Mouse (Mus musculus) kidney, postnatal 4 days (tissue): ENCODE measurements at regions not wholly inside any gene's neighbourhood (a gene's known extent, or its start where the extent isn't known, plus 50 kb on each side); places are given as distances from the start of the nearest gene placed in this dataset.

Experiments
- DNase-seq, 2 experiments: peaks; one replicate each; pipeline ENCODE4 v3.0.0; 2021; ENCODE audit warnings: mixed read lengths in 2 of 2

- DNase-seq: no peak
These were observed 1313.2 kb upstream of the A1bg start for GRCm38 (mm10) chr15:62236056-62236455.

GRCm38 (mm10) chr15:62234182-62234760 lies 1311.5 kb upstream of the A1bg start:
- no peak for DNase-seq

GRCm38 (mm10) chr15:62233154-62233553 lies 1310.3 kb upstream of the A1bg start:
- no peak for DNase-seq

GRCm38 (mm10) chr15:62231709-62232108 lies 1308.9 kb upstream of the A1bg start:
- DNase-seq: no peak

- no peak for DNase-seq
These were observed 1308.0 kb upstream of the A1bg start for GRCm38 (mm10) chr15:62230773-62231172.

GRCm38 (mm10) chr15:62229491-62230283 lies 1306.9 kb upstream of the A1bg start:
- DNase-seq: no peak

GRCm38 (mm10) chr15:62229023-62229422 lies 1306.2 kb upstream of the A1bg start:
- DNase-seq: no peak

GRCm38 (mm10) chr15:62224798-62225197 lies 1302.0 kb upstream of the A1bg start:
- no peak for DNase-seq

GRCm38 (mm10) chr15:62224191-62224590 lies 1301.4 kb upstream of the A1bg start:
- no peak for DNase-seq

GRCm38 (mm10) chr15:62223156-62223840 lies 1300.5 kb upstream of the A1bg start:
- DNase-seq: no peak

GRCm38 (mm10) chr15:62222731-62223130 lies 1299.9 kb upstream of the A1bg start:
- no peak for DNase-seq

GRCm38 (mm10) chr15:62222201-62222600 lies 1299.4 kb upstream of the A1bg start:
- no peak for DNase-seq

- DNase-seq: no peak
These were observed 1298.4 kb upstream of the A1bg start for GRCm38 (mm10) chr15:62221024-62221819.

GRCm38 (mm10) chr15:62220620-62221019 lies 1297.8 kb upstream of the A1bg start:
- DNase-seq: no peak

GRCm38 (mm10) chr15:62219934-62220540 lies 1297.2 kb upstream of the A1bg start:
- DNase-seq: no peak

- no peak for DNase-seq
These were observed 1295.7 kb upstream of the A1bg start for GRCm38 (mm10) chr15:62218346-62219080.

GRCm38 (mm10) chr15:62216688-62217477 lies 1294.1 kb upstream of the A1bg start:
- no peak for DNase-seq

- no peak for DNase-seq
These were observed 1293.0 kb upstream of the A1bg start for GRCm38 (mm10) chr15:62215616-62216398.

- DNase-seq: no peak
These were observed 1291.5 kb upstream of the A1bg start for GRCm38 (mm10) chr15:62214300-62214699.

- DNase-seq: no peak
These were observed 1289.6 kb upstream of the A1bg start for GRCm38 (mm10) chr15:62212283-62212910.
